Mouse (Mus musculus) midbrain, postnatal 0 days (tissue): Measurements from ENCODE around the gene Ifnar1. TPM values are rescaled to one million over a fixed set of nuclear protein-coding genes. Genes with fewer than 3 reads are reported as not detected.

Experiments
- ATAC-seq: fragments of 200-750 bp; cut with Nextera tagmentation; 2 replicates; pipeline ENCODE4 v1.8.0; 2017; ENCODE audit warnings: moderate number of reproducible peaks, mild to moderate bottlenecking, moderate TSS enrichment, moderate library complexity; ENCODE audit not compliant: low FRiP score
- DNase-seq: peaks from one replicate; pipeline ENCODE4 v3.0.0-alpha.2; 2015; ENCODE audit warnings: low spot score
- H3K27ac ChIP-seq: fragments of 300-500 bp; sonication (generic); 2 replicates; pipeline ENCODE4 v1.5.1; 2014; ENCODE audit warnings: low read depth, mild to moderate bottlenecking, low read length, mixed read lengths
- H3K27me3 ChIP-seq: fragments of 300-500 bp; sonication (generic); 2 replicates; pipeline ENCODE4 v1.6.1; 2014; ENCODE audit warnings: low read length, control low read depth, mixed read lengths; ENCODE audit not compliant: insufficient read depth
- H3K36me3 ChIP-seq: fragments of 300-500 bp; sonication (generic); 2 replicates; pipeline ENCODE4 v1.6.1; 2014; ENCODE audit warnings: low read length, control low read depth, mixed read lengths; ENCODE audit not compliant: insufficient read depth
- H3K4me1 ChIP-seq: fragments of 300-500 bp; sonication (generic); 2 replicates; pipeline ENCODE4 v1.6.1; 2014; ENCODE audit warnings: mild to moderate bottlenecking, control low read depth, antibody characterized with exemption, low read length, mixed read lengths; ENCODE audit not compliant: insufficient read depth
- H3K4me2 ChIP-seq: fragments of 300-500 bp; sonication (generic); 2 replicates; pipeline ENCODE4 v1.6.1; 2014; ENCODE audit warnings: low read depth, mild to moderate bottlenecking, low read length, mixed read lengths; ENCODE audit not compliant: poor library complexity, severe bottlenecking
- H3K4me3 ChIP-seq: fragments of 300-500 bp; sonication (generic); 2 replicates; pipeline ENCODE4 v1.5.1; 2014; ENCODE audit warnings: low read depth, mild to moderate bottlenecking, low read length, moderate library complexity
- H3K9ac ChIP-seq: fragments of 300-500 bp; sonication (generic); replicated peaks from 2 replicates; pipeline ENCODE4 v1.6.1; 2014; ENCODE audit warnings: mild to moderate bottlenecking, low read length, moderate library complexity, mixed read lengths; ENCODE audit not compliant: poor library complexity, severe bottlenecking
- H3K9me3 ChIP-seq: fragments of 300-500 bp; sonication (generic); 2 replicates; pipeline ENCODE4 v1.6.1; 2016; ENCODE audit warnings: low read length, control low read depth
- CTCF ChIP-seq: IDR thresholded peaks from 2 replicates; pipeline ENCODE4 v1.5.1; 2016; ENCODE audit warnings: antibody characterized with exemption, mild to moderate bottlenecking
- WGBS: fragments of 180-500 bp; shearing (Covaris S2); extraction: QIAGEN DNeasy Blood & Tissue Kit; methylation state at CpG from one replicate; pipeline ENCODE4 v1.1.7; 2014; 5-methylcytosine and 5-hydroxymethylcytosine counted together
- polyA plus RNA-seq: library from polyadenylated mRNA; unstranded; fragments of >200 nt; fragmentation: Nextera tagmentation; extraction: Ambion mirVana; gene quantifications from 2 replicates; pipeline ENCODE4 v1.2.1, GENCODE M21; 2015
- total RNA-seq: library from RNA; depleted of rRNA; stranded (reverse); fragments of >200 nt; gene quantifications from 2 replicates; pipeline ENCODE4 v1.2.3, GENCODE M21; 2014

Ifnar1 gene
- total and polyA plus RNA-seq, 2 experiments from 2014 or later = 32.4 to 61.1 TPM

DNA sequence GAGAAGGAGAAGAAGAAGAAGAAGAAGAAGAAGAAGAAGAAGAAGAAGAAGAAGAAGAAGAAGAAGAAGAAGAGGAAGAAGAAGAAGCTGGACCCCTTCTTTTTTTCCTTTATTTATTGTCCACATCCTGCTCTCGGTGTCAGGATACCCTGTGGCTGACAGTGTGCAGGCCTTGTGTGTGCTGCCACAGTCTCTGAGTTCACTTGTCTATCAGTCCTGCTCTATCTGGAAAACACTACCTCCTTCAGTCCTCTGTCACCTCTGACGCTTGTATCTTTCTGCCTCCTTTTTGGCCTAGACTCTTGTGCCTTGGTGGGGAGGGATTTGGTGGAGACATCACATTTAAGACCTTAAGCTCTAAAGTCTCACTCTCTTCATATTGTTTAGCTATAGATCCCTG, 21.6 kb upstream of the Ifnar1 start:
- Histone ChIP-seq H3K27me3 (no peaks in the 10 kb centered on the region), H3K36me3 (no peaks in the 10 kb centered on the region), H3K9ac (no peak overlapping the region), H3K9me3 (no peaks in the 10 kb centered on the region), H3K4me1 (peaks cover 8% of the 10 kb centered on the region), H3K4me3 (no peak overlapping the region), H3K4me2 (no peak overlapping the region), H3K27ac (no peak overlapping the region)
- DNase-seq (no peak), ATAC-seq (no peak)
- no peak for TF ChIP-seq CTCF
- 93% methylated on average over 2 of the region's 2 CpGs for WGBS

DNA sequence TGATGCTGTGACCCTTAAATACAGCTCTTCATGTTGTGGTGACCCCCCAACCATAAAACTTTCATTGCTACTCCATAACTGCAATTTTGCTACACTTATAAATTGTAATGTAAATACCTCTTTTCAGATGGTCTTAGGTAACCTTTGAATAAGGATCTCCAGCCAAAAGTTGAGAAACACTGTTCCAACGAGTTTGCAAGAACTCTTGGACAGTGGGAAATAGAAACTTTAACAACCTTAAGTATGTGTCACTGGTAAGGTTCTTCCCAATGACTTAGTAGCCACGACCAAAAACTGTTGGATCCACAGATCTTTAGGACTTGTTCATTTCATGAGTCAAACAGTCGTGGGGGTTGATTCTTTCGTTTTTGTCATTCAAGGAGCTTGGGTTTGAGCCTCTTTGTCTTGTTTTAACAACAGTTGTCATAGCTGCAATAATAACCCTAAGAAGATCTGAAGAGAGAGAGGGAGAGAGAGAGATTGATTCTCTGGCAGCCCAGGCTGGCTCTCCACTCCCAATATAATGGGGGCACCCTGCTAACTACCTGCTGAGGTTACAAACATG, 21.1 kb upstream of the Ifnar1 start:
- H3K27me3 ChIP-seq = no peaks in the 10 kb centered on the region
- no peak for ATAC-seq
- H3K9me3 ChIP-seq = no peaks in the 10 kb centered on the region
- 86% methylated on average over 4 of the region's 4 CpGs for WGBS
- H3K4me3 ChIP-seq = peak overlapping the region; percentile 62
- H3K9ac ChIP-seq = peak overlapping the region; percentile 66
- TF ChIP-seq CTCF = no peak
- peak overlapping the region; percentile 90 for H3K4me2 ChIP-seq
- no peaks in the 10 kb centered on the region for H3K36me3 ChIP-seq
- peaks cover 8% of the 10 kb centered on the region for H3K4me1 ChIP-seq
- peak overlapping the region; percentile 83 for H3K27ac ChIP-seq
- DNase-seq = no peak

DNA sequence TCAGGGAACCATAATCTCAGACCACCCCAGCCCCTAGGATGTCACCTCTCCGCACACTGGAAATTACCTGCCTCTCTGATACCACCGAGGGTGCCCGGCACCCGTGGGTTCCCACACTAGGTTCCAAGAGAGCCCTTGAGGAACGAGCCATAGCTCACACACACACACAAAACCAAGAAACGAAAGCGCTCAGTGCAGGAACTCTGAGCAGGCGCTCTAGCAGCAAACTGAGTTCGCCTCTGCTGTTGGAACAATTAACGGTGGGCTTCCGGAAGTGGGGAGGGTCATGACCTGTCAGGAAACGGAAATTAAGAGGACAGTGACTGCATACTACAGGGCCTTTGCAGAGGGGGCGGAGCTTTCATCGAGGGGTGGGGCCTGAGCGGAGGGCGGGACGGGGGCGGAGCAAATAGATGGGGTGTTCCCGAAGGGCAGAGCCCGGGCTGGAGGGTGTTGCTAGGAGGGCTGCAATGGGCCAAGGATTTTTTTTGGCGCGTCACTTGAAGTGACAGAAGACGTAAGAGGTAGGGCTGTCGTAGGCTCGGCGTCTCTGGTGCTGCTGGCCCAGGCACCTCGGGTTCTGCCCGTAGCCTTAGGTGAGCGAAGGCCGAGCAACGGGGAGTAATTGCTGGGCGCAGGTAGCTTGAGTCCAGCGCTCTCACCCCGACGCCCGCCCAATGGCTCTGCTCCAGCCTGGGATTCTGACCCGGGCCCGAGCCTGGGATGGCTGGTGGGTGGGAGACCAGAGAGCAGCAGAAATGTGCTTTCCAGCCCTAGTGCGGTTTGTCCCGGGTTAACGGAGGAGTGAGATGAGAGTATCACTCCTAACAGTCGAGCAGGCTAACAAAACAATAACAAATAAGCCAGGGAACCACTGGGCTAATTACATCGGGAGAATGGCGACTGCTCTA, 20.2 kb upstream of the Ifnar1 start:
- DNase-seq = peak; percentile 93

DNA sequence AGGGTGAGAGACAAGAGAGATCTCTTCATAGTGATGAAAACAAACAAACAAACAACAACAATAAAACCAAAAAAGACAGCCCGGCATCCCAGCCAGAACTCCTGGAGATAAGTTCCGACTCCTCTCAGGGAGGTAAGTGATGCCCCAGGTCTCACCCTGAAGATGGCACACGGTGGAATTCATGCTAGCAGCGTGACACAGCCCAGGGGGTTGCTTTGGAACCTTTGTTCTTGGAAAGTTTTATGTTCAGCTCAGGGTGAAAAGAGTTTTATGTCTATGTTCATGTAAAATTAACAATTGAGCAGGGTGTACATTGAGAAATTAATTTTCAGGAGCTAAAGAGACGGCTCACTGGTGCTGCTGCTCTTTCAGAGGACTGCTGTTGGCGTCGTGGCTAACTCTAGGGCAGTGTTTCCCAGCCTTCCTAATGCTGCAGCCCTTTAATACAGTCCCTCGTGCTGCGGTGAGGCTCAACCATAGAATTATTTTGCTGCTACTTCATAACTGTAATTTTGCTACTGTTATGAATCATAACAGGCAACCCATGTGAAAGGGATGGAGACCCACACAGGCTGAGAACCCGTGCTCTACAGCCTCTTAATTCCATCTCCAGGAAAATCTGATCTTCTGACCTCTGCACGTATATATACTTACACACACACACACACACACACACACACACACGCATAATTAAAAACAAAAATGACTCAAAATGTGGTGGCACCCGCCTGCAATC, 19.4 kb upstream of the Ifnar1 start:
- 42% methylated on average over 13 of the region's 13 CpGs for WGBS
- no peaks in the 10 kb centered on the region for H3K36me3 ChIP-seq
- TF ChIP-seq CTCF = no peak
- no peaks in the 10 kb centered on the region for H3K27me3 ChIP-seq
- peaks cover 8% of the 10 kb centered on the region for H3K4me1 ChIP-seq
- H3K4me3 ChIP-seq = peak overlapping the region; percentile 62
- H3K9me3 ChIP-seq = no peaks in the 10 kb centered on the region
- peak overlapping the region; percentile 90 for H3K4me2 ChIP-seq
- ATAC-seq (no peak), DNase-seq (no peak)
- peak overlapping the region; percentile 83; the same call in 1 of the 2 replicates for H3K27ac ChIP-seq
- H3K9ac ChIP-seq = peak overlapping the region; percentile 66; the same call in 1 of the 2 replicates

More for the DNA sequence above, 20.2 kb upstream of the Ifnar1 start:
- Histone ChIP-seq H3K4me1 (peaks cover 8% of the 10 kb centered on the region), H3K4me3 (peak overlapping the region; percentile 62), H3K27ac (peak overlapping the region; percentile 83), H3K4me2 (peak overlapping the region; percentile 90), H3K9ac (peak overlapping the region; percentile 66), H3K36me3 (no peaks in the 10 kb centered on the region), H3K9me3 (no peaks in the 10 kb centered on the region), H3K27me3 (no peaks in the 10 kb centered on the region)
- peak; percentile 95 for ATAC-seq
- 3% methylated on average over 43 of the region's 44 CpGs for WGBS
- no peak for TF ChIP-seq CTCF

DNA sequence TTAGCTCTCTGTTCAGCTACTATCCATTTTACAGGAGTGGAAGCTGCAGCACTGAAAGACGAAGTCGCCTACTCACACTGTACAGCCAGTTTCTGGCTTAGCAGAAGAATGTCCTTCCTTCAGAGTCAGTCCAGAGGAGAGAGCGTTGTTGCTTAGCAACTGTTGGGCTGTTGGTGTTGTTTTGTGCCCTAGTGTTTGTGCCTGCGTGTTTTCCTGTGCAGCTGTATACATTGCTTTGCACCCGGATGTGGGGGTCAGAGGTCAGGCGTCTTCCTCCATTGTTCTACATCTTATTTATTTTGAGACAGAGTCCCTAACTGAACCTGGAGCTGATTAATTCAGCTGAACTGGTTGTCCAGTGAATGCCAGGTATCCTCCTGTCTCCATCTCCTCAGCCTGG, 18.5 kb upstream of the Ifnar1 start:
- DNase-seq = peak; percentile 58
- Histone ChIP-seq H3K4me2 (peak overlapping the region; percentile 90; the same call in 1 of the 2 replicates), H3K27ac (no peak overlapping the region), H3K27me3 (no peaks in the 10 kb centered on the region), H3K4me1 (peaks cover 8% of the 10 kb centered on the region), H3K9me3 (no peaks in the 10 kb centered on the region), H3K9ac (no peak overlapping the region), H3K4me3 (no peak overlapping the region), H3K36me3 (no peaks in the 10 kb centered on the region)
- TF ChIP-seq CTCF = no peak
- WGBS = 44% methylated on average over 6 of the region's 6 CpGs
- ATAC-seq = no peak
